Mouse (Mus musculus) 3134 (cell line): ENCODE results near the gene Dlx3.
A peak's percentile ranks its signal among the peaks of the same experiment; 100 is the strongest.

Experiments used
- DNase-seq: peaks from one replicate; pipeline ENCODE4 v3.0.0-alpha.2; 2011; ENCODE audit warnings: low spot score; ENCODE audit not compliant: insufficient read length; ENCODE audit errors: extremely low read depth

Dlx3 gene

DNA sequence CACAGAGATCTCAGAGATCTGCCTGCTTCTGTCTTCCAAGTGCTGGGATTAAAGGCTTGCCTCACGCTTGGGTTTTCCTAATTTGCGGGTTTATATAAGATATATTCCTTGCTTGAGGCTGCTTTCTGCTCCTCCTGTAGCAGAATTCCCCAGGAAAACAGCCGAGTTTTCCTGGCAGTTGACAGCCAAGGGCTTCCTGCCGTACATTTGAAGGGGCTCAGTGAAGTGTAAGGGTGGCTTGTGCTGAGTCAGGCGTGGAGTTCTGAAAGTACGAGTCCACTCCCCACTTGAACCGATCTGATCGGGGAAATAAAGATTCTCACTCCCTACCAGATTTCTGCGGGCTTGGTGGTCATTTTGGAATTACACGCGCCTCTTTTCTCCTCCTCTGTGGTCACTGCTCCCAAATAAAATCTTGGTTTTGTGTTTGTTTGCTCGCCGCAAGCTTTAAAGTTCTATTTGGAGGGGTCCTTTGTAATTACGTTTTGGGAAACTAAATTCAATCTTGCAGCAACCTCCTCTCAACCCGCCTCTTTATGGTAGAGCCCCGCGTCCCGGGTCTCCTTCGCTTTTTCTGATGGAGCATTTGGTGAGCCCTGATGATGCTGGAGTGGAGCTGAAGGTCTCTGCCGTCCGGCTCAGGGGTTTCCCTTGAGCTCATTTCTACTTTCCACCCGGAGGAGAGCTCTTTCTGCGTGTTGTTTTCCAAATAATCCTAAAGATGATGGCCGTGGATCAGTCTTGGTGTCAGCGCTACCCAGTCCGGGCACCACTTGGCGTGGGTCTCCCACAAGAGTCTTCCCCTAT is 29.7 kb downstream of the Dlx3 start:
- DNase-seq = no peak

DNA sequence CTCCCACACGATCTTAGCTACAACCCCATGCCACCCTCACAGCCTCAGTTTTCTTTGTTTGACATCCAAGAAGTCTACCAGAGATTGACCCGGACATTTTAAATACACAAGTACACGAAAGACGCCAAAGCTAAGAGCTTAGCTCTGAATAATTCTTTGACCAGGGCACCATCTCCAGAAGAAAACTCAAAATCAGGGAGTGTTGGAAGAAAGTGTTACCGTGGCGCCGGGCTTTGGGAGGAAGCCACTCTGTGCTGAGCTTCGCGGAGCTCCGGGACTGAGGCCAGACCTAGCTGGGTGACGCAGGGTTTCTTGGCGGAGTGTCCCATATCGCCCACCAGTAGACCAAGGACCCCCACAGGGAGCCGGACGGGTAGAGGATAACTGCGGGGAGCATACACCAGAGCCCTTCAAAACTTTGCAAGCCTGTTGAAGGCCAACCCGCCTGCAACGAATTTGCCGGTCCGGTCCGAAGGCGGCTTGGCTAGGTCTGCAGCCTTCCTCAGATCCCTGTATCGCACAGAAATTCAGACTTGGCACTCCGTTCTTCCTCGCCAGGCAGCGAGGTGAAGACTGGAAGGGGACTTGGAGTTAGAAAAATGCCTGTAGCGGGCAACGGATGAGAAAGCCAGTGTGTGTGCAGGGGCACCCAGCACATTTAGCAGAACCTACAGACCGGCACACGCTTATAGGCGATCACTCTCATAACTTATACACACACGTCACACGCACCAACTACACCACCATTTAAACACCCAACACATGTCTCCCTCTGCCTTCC is 30.5 kb downstream of the Dlx3 start:
- DNase-seq = no peak

DNA sequence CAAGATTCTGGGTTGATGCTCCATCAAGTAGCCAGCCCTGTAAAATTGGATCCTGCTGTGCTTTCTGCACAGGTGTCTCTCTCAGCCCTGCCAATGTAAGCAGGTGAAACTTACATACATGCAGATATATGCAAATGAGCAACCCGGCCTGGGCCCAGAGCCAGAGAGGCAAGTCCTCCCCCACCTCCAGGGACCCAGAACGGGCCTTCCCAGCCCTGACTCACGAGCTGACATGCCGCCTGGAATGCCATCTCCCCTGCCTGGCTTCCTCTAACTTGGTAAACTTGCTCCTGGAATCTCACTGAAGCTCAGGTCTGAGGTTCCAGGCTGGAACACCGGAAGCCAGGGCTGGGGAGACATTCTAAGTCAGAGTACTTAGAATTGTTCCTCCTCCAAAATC is 33.2 kb downstream of the Dlx3 start:
- DNase-seq = peak; percentile 77

GRCm38 (mm10) chr11:95153681-95154080 is 33.8 kb downstream of the Dlx3 start:
- DNase-seq = peak; percentile 61

DNA sequence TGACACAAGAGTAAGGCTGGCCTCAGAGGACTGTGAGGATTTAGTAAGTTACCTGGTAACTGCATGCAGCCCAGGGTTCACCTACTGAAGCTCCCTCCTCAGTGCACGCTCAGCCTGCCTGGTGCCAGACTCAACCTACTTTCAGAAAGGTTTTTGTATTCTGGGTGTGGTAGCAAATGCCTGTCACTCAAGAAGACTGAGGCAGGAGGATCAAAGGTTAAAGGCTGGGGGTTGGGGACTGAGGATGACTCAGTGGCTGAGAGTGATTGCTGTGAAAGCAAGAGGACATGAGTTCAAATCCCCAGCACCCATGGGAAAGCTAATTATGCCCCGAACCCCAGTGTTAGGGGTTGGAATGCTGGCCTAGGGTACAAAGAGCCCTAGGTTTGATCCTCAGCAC is 35.6 kb downstream of the Dlx3 start:
- DNase-seq = no peak

DNA sequence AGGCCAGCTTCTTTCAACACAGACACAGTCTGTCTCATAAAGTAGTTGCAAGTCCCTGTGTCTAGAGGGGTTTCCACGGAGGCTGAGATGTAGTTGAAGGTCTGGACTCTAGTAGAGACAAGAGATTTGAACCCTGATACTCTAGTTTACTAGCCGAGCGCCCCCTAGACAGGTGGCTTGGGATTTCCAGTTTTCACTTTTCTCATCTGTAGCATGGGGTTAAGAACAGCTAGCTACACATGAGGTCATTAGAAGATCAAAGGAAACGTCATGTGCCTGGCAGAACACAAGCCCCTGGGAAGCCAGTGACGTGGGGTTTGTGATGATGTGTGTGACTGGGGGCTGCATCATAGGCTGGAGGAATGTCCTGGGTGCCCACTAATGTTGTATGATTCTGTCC is 37.4 kb downstream of the Dlx3 start:
- no peak for DNase-seq

- DNase-seq = peak; percentile 95
These were observed 38.0 kb downstream of the Dlx3 start for GRCm38 (mm10) chr11:95157872-95158271.

DNA sequence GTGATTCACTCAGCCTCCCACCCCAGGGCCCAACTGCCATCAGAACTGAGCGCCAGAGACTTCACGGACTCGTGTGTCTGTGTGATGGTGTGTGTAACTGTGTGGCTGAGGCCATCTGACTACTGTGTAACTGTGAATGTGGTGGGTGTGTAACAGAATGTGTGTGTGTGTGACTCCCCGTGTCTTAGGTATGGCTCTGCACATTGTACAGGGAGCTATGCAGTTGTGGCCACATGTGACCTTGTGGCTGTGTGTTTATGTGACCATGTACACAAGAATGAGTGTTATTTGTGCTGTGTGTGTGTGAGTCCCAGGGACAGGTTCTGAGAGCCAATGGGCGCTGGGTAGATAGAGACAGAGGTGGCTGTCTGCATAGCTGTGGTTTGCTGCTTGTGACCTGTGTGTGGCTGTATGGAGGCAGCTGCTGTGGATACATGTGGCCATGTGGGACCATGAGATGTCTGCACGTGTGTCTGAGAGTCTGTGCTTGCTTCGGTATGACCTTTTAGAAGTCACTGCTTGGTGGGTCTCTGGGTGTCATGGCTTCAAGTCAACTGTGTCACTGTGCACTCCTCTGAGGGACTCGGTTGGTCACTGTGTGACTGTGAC is 39.9 kb downstream of the Dlx3 start:
- DNase-seq = peak; percentile 79

DNA sequence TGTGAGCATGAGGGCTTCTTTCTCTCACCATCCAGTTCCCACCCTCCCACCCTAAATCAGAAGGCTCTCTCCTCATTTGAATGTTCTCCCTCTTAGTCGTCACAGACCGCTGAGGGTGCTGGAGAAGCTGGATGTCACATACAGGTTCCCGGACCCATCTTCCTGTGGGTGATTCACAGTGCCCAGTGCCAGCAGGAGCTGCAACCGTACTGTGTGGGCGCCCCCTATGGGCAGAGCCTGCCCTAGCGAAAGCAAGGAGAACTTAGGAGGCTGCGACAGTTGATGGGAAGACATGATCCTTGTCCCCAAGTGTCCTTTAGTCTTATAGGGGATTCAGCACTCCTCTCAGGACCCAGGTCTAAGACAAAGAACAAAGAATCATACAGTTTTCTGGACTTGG is 40.8 kb downstream of the Dlx3 start:
- DNase-seq = peak; percentile 79

- no peak for DNase-seq
These were observed 41.8 kb downstream of the Dlx3 start for GRCm38 (mm10) chr11:95161708-95162107.

GRCm38 (mm10) chr11:95165857-95166256 is 45.9 kb downstream of the Dlx3 start:
- DNase-seq = peak; percentile 88
